Mouse (Mus musculus) bone marrow, adult 2 months (tissue): ENCODE results near the gene Nfix.

Source experiments
- CTCF ChIP-seq: fragments of 200-500 bp; IDR thresholded peaks from 2 replicates; pipeline ENCODE4 v1.5.1; 2011; ENCODE audit warnings: low read length, control low read depth; ENCODE audit not compliant: control insufficient read depth, insufficient read depth
- POLR2A ChIP-seq: fragments of 200-500 bp; IDR thresholded peaks from 2 replicates; pipeline ENCODE4 v1.6.1; 2011; ENCODE audit warnings: low read depth, mild to moderate bottlenecking, control low read depth, low read length, borderline replicate concordance; ENCODE audit not compliant: control insufficient read depth

DNA sequence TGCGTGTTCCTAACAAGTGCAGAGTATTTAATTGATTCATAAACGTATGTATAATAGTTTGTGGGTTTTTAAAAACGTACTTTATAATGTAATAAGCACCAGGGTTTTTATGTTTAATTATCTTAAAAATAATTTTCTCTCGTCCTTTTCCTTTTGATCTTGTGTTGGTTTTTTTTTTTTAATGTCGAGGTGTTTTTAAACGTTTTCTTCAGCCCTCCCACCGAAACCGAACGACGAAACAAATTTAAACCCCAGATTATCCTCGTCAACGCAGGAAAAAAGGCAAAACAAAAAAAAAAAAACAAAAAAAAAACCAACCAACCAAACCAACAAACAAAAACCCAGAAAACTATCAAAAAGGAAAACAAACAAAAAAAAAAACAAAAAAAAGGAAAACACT is 94.2 kb downstream of the Nfix start:
- TF ChIP-seq CTCF: no peak
- TF ChIP-seq POLR2A: no peak
